Mouse (Mus musculus) forebrain, embryonic 13.5 days (tissue): ENCODE data around the gene Tmco4. TPM values are rescaled to one million over a fixed set of nuclear protein-coding genes. Genes with fewer than 3 reads are reported as not detected.
"Not testable (repeated sequence)": the region's sequence is repeated elsewhere in the genome, so short reads cannot be mapped to it uniquely, and the experiment has no call there.

Experiments
- ATAC-seq: fragments of 200-750 bp; cut with Nextera tagmentation; 2 replicates; pipeline ENCODE4 v1.8.0; 2017
- H3K27ac ChIP-seq: fragments of 300-500 bp; sonication (generic); 2 replicates; pipeline ENCODE4 v1.5.1; 2015; ENCODE audit warnings: inconsistent platforms, mild to moderate bottlenecking, moderate library complexity
- H3K27me3 ChIP-seq: fragments of 300-500 bp; sonication (generic); 2 replicates; pipeline ENCODE4 v1.6.1; 2015; ENCODE audit warnings: mild to moderate bottlenecking, inconsistent platforms
- H3K36me3 ChIP-seq: fragments of 300-500 bp; sonication (generic); 2 replicates; pipeline ENCODE4 v1.6.1; 2015; ENCODE audit warnings: mild to moderate bottlenecking, inconsistent platforms; ENCODE audit not compliant: poor library complexity, severe bottlenecking
- H3K4me1 ChIP-seq: fragments of 300-500 bp; sonication (generic); 2 replicates; pipeline ENCODE4 v1.6.1; 2015; ENCODE audit warnings: inconsistent platforms
- H3K4me2 ChIP-seq: fragments of 300-500 bp; sonication (generic); 2 replicates; pipeline ENCODE4 v1.6.1; 2015; ENCODE audit warnings: inconsistent platforms, mild to moderate bottlenecking, moderate library complexity
- H3K4me3 ChIP-seq: fragments of 300-500 bp; sonication (generic); 2 replicates; pipeline ENCODE4 v1.5.1; 2015; ENCODE audit warnings: mild to moderate bottlenecking, inconsistent platforms
- H3K9ac ChIP-seq: fragments of 300-500 bp; sonication (generic); 2 replicates; pipeline ENCODE4 v1.6.1; 2015; ENCODE audit warnings: mild to moderate bottlenecking, inconsistent platforms
- H3K9me3 ChIP-seq: fragments of 300-500 bp; sonication (generic); replicated peaks from 2 replicates; pipeline ENCODE4 v1.6.1; 2016; ENCODE audit warnings: inconsistent platforms
- WGBS: fragments of 180-500 bp; shearing (Covaris S2); methylation state at CpG from one replicate; pipeline ENCODE4 v1.1.7; 2015; 5-methylcytosine and 5-hydroxymethylcytosine counted together
- polyA plus RNA-seq: library from polyadenylated mRNA; unstranded; fragments of >200 nt; fragmentation: Nextera tagmentation; extraction: Ambion mirVana; gene quantifications from 2 replicates; pipeline ENCODE4 v1.2.1, GENCODE M21; 2015

The Tmco4 gene
- polyA plus RNA-seq, 1 experiment from 2014 or later = 0.48 TPM

- ATAC-seq = no peak
- 89% methylated on average over 15 of the region's 15 CpGs for WGBS
- Histone ChIP-seq H3K9ac (no peak overlapping the region), H3K4me3 (no peak overlapping the region), H3K27ac (no peak overlapping the region), H3K36me3 (no peaks in the 10 kb centered on the region), H3K9me3 (no peaks in the 10 kb centered on the region), H3K27me3 (no peaks in the 10 kb centered on the region), H3K4me1 (no peaks in the 10 kb centered on the region), H3K4me2 (no peak overlapping the region)
Observed at GRCm38 (mm10) chr4:138959120-138959519, 13.6 kb upstream of the Tmco4 start.

DNA sequence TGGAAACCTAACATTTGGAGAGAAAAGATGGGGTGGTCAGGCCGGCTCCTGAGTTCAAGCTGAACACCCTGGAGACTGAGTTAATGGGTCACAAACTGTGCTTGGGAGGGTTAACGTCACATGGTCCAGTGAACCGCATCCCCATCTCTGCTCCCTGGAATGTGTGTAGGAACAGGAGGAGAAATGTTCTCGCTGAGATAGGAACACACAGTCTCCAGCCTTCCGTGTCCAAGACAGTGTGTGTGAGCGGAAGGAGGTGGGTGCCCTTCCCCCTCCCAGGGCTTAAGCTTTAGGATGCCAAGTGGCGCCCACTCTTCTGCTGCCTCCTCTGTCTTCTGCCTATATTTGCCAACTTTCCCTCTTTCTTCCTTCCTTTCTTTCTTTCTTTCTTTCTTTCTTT lies 12.8 kb upstream of the Tmco4 start:
- no peak overlapping the region for H3K4me3 ChIP-seq
- H3K9me3 ChIP-seq = no peaks in the 10 kb centered on the region
- no peak overlapping the region for H3K27ac ChIP-seq
- no peak overlapping the region for H3K4me2 ChIP-seq
- ATAC-seq = no peak
- H3K9ac ChIP-seq = no peak overlapping the region
- H3K27me3 ChIP-seq = no peaks in the 10 kb centered on the region
- 83% methylated on average over 7 of the region's 7 CpGs for WGBS
- no peaks in the 10 kb centered on the region for H3K4me1 ChIP-seq
- H3K36me3 ChIP-seq = no peaks in the 10 kb centered on the region

DNA sequence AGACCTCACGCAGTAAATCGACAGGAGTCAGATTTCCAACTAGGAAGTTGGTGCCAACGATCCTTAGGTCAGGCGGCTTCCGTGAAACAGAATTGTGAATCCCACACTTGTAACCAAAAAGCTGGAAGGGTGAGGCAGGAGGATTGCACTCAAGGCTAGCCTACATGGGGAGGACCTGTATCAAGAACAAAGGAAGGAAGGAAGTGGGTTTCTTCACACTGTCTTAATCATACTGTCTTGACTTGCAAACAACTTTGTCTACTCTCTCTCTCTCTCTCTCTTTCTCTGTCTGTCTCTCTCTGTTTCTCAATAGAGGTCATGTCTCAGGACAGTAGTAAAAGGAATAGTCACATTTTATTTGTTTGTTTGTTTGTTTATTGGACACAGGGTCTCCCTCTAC lies 10.0 kb upstream of the Tmco4 start:
- no peaks in the 10 kb centered on the region for H3K9me3 ChIP-seq
- no peak overlapping the region for H3K4me2 ChIP-seq
- ATAC-seq = no peak
- no peak overlapping the region for H3K27ac ChIP-seq
- H3K9ac ChIP-seq = no peak overlapping the region
- H3K4me3 ChIP-seq = no peak overlapping the region
- H3K4me1 ChIP-seq = no peaks in the 10 kb centered on the region
- WGBS = 85% methylated on average over 5 of the region's 5 CpGs
- H3K27me3 ChIP-seq = no peaks in the 10 kb centered on the region
- H3K36me3 ChIP-seq = no peaks in the 10 kb centered on the region

GRCm38 (mm10) chr4:138965871-138966270 lies 6.8 kb upstream of the Tmco4 start:
- Histone ChIP-seq H3K4me1 (no peaks in the 10 kb centered on the region), H3K27me3 (no peaks in the 10 kb centered on the region), H3K27ac (no peak overlapping the region), H3K36me3 (no peaks in the 10 kb centered on the region), H3K9ac (no peak overlapping the region), H3K4me3 (no peak overlapping the region), H3K9me3 (no peaks in the 10 kb centered on the region), H3K4me2 (no peak overlapping the region)
- ATAC-seq = no peak
- 64% methylated on average over 5 of the region's 5 CpGs for WGBS

DNA sequence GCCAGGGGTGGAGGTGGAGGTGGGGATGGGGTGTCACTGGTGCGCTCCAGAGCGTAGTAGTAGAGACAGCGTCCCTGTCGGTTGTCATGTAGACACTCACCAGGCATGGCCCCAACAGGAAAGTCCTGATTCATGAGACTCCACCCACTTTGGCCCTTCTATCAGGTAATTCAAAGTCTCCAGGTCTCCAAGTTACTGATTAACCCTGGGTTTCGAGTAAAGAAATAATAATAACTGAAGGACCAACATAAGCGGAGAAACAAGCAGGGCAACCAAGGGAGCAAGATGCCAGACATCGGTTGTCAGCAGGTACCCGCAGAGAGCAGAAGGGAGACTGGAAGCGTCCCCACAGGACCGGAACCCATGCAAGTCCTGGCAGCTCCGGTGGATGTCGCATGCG lies 5.8 kb upstream of the Tmco4 start, which contains the start of gene Rnf186:
TSS of gene Rnf186 (plus strand) at position 247 of the 400 bp plus-strand sequence.
- H3K27me3 ChIP-seq = no peaks in the 10 kb centered on the region
- H3K4me3 ChIP-seq = no peak within 1 kb of the TSS
- H3K36me3 ChIP-seq = no peaks in the 10 kb centered on the region
- no peak within 1 kb of the TSS for H3K27ac ChIP-seq
- no peak within 1 kb of the TSS for H3K4me2 ChIP-seq
- 93% methylated on average over 13 of the region's 13 CpGs for WGBS
- no peaks in the 10 kb centered on the region for H3K9me3 ChIP-seq
- H3K4me1 ChIP-seq = 0 out of 2 replicates have a peak, but pooled peaks cover under 1% of the 10 kb centered on the region
- H3K9ac ChIP-seq = no peak within 1 kb of the TSS
- no peak for ATAC-seq

GRCm38 (mm10) chr4:138967485-138967884 lies 5.2 kb upstream of the Tmco4 start:
- H3K9me3 ChIP-seq = no peaks in the 10 kb centered on the region
- no peak for ATAC-seq
- 88% methylated on average over 15 of the region's 15 CpGs for WGBS
- H3K36me3 ChIP-seq = no peaks in the 10 kb centered on the region
- H3K4me1 ChIP-seq = peaks cover 7% of the 10 kb centered on the region
- H3K9ac ChIP-seq = no peak overlapping the region
- H3K27me3 ChIP-seq = no peaks in the 10 kb centered on the region
- H3K4me3 ChIP-seq = no peak overlapping the region
- H3K4me2 ChIP-seq = no peak overlapping the region
- H3K27ac ChIP-seq = no peak overlapping the region

DNA sequence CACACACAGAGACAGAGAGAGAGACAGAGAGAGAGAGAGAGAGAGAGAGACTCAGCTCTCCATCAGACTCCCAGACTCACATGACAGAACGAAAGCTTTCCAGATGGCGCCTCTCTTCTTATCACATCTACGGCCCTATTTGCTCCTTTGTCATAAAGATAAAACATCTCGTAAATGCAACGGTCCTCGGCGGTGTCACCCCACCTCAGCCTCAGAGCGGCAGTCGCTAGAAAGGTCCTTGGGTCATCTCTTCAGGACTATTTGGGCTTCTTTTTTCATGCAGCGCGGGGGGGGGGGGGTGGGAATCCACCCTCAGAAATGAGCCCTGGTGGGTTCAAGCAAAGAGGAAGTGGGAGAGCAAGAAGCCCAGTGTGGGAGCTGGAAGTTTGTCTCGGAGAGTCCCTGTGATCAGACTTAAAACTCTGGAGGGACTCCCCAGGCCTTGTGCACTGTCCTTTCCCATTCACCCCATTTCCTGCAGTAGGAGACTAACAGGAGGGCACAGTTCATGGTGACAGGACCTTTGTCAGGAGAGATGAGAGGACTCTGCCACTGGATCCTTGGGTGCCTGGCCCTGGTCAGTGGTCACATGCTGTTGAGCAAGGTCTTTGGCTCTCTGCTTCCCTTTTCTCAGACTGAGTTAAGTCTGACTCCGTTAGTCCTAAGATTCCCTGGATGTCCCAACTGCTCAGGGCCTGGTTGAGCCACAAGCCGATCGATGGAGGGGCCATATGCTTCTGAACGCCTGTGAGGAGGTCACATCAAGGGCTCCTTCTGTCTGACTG lies 3.7 kb upstream of the Tmco4 start:
- ATAC-seq = no peak
- no peak overlapping the region for H3K9ac ChIP-seq
- WGBS = 77% methylated on average over 16 of the region's 16 CpGs
- H3K4me2 ChIP-seq = no peak overlapping the region
- H3K4me1 ChIP-seq = peaks cover 19% of the 10 kb centered on the region
- no peaks in the 10 kb centered on the region for H3K36me3 ChIP-seq
- no peaks in the 10 kb centered on the region for H3K9me3 ChIP-seq
- no peak overlapping the region for H3K27ac ChIP-seq
- H3K4me3 ChIP-seq = no peak overlapping the region
- no peaks in the 10 kb centered on the region for H3K27me3 ChIP-seq

GRCm38 (mm10) chr4:138969736-138970135 lies 3.0 kb upstream of the Tmco4 start:
- Histone ChIP-seq H3K4me2 (no peak overlapping the region), H3K4me1 (peaks cover 19% of the 10 kb centered on the region), H3K27ac (no peak overlapping the region), H3K9ac (no peak overlapping the region), H3K4me3 (no peak overlapping the region), H3K36me3 (no peaks in the 10 kb centered on the region), H3K9me3 (no peaks in the 10 kb centered on the region), H3K27me3 (no peaks in the 10 kb centered on the region)
- no peak for ATAC-seq
- 74% methylated on average over 9 of the region's 9 CpGs for WGBS

DNA sequence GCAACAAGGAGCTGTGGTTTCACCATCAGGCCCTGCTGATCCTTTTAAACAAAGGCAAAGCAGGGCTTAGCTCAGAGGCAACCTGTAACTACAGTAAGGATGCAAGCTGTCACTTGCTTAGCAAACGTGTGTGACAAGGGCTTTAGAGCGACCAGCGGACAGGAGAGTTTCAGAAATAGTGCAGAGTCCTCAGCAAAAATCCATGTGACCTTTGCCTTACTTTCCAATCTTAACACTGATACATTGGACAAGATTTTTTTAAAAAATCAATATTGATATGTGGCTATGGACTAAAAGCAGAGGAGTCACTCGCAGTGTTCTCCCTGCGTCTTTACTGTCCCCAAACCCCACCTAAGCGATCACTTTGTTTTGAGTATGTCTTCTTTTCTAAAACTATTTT lies 1.3 kb upstream of the Tmco4 start:
- no peak for ATAC-seq
- no peaks in the 10 kb centered on the region for H3K27me3 ChIP-seq
- H3K27ac ChIP-seq = no peak overlapping the region
- 92% methylated on average over 6 of the region's 6 CpGs for WGBS
- peaks cover 19% of the 10 kb centered on the region for H3K4me1 ChIP-seq
- no peaks in the 10 kb centered on the region for H3K36me3 ChIP-seq
- H3K4me2 ChIP-seq = no peak overlapping the region
- no peaks in the 10 kb centered on the region for H3K9me3 ChIP-seq
- H3K9ac ChIP-seq = no peak overlapping the region
- no peak overlapping the region for H3K4me3 ChIP-seq

DNA sequence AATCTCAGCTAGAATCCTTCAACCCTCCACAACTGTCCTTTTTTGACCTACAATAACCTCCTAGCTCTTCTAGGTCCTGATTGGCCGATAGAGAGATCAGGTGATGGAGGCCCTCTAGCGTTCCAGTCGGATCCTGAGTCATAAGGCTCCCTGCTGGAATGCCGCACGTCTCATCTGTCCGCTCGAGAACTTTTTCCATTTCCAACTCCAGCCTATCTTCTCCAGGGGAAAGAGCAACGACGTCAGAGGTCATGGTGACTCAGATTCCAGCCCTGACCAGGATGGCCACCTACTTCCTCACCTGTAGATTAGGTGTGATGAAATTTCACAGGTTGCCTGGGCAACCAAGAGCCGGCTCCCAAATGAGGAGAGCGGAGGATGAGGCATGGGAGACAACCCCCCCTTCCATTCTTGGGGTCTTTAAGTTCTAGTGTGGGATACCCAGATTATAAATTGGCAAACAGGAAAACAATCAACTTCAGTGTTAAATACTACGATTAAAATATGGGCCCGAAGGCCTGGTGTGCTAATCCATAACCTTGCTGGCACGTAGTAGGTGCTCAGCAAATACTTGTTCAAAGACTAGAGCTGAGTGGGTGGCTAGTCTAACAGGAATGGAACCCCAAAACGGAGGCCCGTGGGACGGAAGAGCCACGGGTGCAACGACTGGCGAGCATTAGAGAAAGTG lies 405 bp upstream of the Tmco4 start:
- H3K9me3 ChIP-seq = no peaks in the 10 kb centered on the region
- WGBS = 29% methylated on average over 20 of the region's 20 CpGs
- H3K4me2 ChIP-seq = peak overlapping the region; percentile 96
- H3K4me1 ChIP-seq = peaks cover 19% of the 10 kb centered on the region
- H3K27me3 ChIP-seq = no peaks in the 10 kb centered on the region
- H3K9ac ChIP-seq = peak overlapping the region; percentile 83
- no peak overlapping the region for H3K27ac ChIP-seq
- H3K36me3 ChIP-seq = no peaks in the 10 kb centered on the region
- H3K4me3 ChIP-seq = peak overlapping the region; percentile 56
- 0 out of 2 replicates have a peak, but pooled peaks have one; percentile 48 for ATAC-seq

GRCm38 (mm10) chr4:138973719-138974115 lies 1.0 kb downstream of the Tmco4 start:
- H3K9me3 ChIP-seq = no peaks in the 10 kb centered on the region
- ATAC-seq = peak; percentile 43
- 59% methylated on average over 3 of the region's 3 CpGs for WGBS
- no peak overlapping the region for H3K27ac ChIP-seq
- no peak overlapping the region for H3K9ac ChIP-seq
- H3K4me1 ChIP-seq = peaks cover 19% of the 10 kb centered on the region
- H3K27me3 ChIP-seq = no peaks in the 10 kb centered on the region
- peak overlapping the region; percentile 96 for H3K4me2 ChIP-seq
- H3K36me3 ChIP-seq = no peaks in the 10 kb centered on the region
- peak overlapping the region; percentile 56 for H3K4me3 ChIP-seq

DNA sequence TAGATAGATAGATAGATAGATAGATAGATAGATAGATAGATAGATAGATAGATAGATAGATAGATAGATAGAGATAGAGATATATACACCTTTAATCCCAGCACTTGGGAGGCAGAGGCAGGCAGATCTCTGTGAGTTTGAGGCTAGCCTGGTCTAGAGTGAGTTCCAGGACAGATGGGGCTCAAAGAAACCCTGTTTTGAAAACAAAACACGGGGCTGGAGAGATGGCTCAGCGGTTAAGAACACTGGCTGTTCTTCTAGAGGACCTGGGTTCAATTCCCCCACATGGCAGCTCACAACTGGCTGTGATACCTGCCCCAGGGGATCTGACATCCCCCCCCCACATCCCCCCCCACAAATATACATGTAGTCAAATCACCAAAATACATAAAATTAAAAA lies 1.9 kb downstream of the Tmco4 start:
- not testable (repeated sequence) for H3K27me3 ChIP-seq, H3K36me3 ChIP-seq, ATAC-seq, H3K27ac ChIP-seq, H3K4me2 ChIP-seq, H3K4me3 ChIP-seq, H3K9ac ChIP-seq, H3K9me3 ChIP-seq
- WGBS = 74% methylated on average over 2 of the region's 2 CpGs
- H3K4me1 ChIP-seq = peaks cover 19% of the 10 kb centered on the region
